Mouse (Mus musculus): Measurements from ENCODE around the gene Fxn. TPM values are rescaled to one million over a fixed set of nuclear protein-coding genes. Genes with fewer than 3 reads are reported as not detected.
A peak's percentile ranks its signal among the peaks of the same experiment; 100 is the strongest.

Fxn gene
- polyA plus RNA-seq, 1 experiment from 2014 or later, result 60.9 TPM

DNA sequence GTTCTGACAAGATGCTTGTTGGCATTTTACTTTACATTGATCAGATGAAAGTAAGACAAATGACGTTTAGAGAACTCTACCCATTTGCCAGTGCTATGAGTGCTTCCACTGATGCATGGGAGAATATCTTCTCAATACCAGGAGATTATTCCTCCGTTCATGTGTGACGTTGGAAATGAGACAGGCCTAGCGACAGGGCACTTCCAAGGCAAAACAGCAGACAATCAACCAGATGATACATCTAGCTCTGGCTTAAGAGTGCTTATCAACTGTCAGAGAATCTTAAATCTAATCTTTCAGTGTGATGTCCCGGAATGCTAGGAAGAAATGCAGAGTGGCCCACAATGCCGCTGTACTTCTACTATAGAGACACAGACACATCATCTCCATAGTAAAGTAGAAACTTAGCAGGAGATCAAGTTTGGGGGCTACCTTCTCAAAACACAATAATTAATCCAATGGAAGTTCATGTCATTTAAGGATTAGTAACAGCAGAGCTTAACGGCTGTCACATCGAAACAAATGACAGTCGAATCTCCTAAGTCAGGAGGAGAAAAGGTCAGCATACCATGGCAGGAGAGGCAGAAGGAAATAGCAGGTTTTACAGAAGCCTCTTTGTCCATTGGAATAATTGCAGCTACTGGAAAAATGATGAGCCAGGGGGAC lies 35.8 kb upstream of the Fxn start:
- Histone ChIP-seq H3K36me3 (peaks cover 2% of the 10 kb centered on the region; the same call in 1 of the 2 replicates), H3K4me2 (no peak overlapping the region), H3K9me3 (no peaks in the 10 kb centered on the region), H3K4me1 (peaks cover 53% of the 10 kb centered on the region), H3K4me3 (no peak overlapping the region), H3K27ac (replicated peaks) (no peak overlapping the region), H3K9ac (0 out of 2 replicates have a peak overlapping the region, but pooled peaks have one; percentile 3), H3K27me3 (replicated peaks) (no peaks in the 10 kb centered on the region)
- 64% methylated on average over 9 of the region's 9 CpGs for WGBS
- no peak for ATAC-seq (ENCODE audit: extremely low read depth, insufficient number of reproducible peaks, low FRiP score, low TSS enrichment)

DNA sequence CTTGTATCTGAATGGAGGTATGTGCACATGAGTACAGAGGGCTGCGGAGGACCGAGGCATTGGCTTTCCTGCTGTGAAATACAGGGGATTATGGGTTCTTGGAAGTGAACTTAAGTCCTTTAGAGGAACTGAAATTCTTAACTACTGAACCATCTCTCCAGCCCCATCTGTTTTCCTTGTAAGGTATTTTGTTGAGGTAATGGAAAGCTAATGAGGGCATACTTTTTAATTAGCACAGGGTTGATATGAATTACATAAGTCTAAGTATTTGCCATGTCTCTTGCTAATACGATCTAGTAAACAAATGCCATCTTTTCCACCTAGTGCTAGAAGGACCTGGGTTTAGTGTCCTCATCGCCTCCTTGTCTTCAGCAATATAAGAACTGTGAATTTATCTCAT lies 34.8 kb upstream of the Fxn start:
- Histone ChIP-seq H3K9ac (no peak overlapping the region), H3K4me2 (no peak overlapping the region), H3K27me3 (replicated peaks) (no peaks in the 10 kb centered on the region), H3K4me3 (no peak overlapping the region), H3K4me1 (peaks cover 49% of the 10 kb centered on the region), H3K9me3 (no peaks in the 10 kb centered on the region), H3K36me3 (peaks cover 3% of the 10 kb centered on the region; the same call in 1 of the 2 replicates), H3K27ac (replicated peaks) (no peak overlapping the region)
- ATAC-seq (ENCODE audit: extremely low read depth, insufficient number of reproducible peaks, low FRiP score, low TSS enrichment), result no peak
- 89% methylated on average over 4 of the region's 4 CpGs for WGBS

DNA sequence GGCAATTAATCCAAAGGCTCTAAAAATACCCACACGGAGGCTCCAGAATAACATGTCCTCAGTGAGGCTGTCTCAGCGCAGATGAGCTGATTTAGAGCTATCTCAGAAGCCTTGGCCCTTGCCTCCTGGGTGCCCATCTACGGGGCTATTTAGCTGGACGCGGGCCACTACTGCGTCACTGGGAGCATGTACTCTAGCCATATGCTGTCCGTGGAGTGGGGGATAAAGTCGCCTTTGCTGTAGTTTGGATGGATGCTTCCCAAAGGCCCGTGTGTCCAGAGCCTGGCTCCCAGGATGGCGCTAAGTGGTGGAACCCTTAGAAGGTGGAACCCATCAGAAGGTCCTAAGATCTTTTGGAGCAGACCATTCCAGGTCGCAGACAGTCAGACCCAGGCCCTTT lies 34.3 kb upstream of the Fxn start:
- ATAC-seq (ENCODE audit: extremely low read depth, insufficient number of reproducible peaks, low FRiP score, low TSS enrichment), result no peak
- peaks cover 3% of the 10 kb centered on the region; the same call in 1 of the 2 replicates for H3K36me3 ChIP-seq
- no peaks in the 10 kb centered on the region for H3K9me3 ChIP-seq
- H3K4me2 ChIP-seq, result no peak overlapping the region
- H3K9ac ChIP-seq, result no peak overlapping the region
- H3K4me3 ChIP-seq, result no peak overlapping the region
- H3K27ac ChIP-seq (replicated peaks), result no peak overlapping the region
- no peaks in the 10 kb centered on the region for H3K27me3 ChIP-seq (replicated peaks)
- H3K4me1 ChIP-seq, result peaks cover 46% of the 10 kb centered on the region
- WGBS, result 87% methylated on average over 11 of the region's 11 CpGs

DNA sequence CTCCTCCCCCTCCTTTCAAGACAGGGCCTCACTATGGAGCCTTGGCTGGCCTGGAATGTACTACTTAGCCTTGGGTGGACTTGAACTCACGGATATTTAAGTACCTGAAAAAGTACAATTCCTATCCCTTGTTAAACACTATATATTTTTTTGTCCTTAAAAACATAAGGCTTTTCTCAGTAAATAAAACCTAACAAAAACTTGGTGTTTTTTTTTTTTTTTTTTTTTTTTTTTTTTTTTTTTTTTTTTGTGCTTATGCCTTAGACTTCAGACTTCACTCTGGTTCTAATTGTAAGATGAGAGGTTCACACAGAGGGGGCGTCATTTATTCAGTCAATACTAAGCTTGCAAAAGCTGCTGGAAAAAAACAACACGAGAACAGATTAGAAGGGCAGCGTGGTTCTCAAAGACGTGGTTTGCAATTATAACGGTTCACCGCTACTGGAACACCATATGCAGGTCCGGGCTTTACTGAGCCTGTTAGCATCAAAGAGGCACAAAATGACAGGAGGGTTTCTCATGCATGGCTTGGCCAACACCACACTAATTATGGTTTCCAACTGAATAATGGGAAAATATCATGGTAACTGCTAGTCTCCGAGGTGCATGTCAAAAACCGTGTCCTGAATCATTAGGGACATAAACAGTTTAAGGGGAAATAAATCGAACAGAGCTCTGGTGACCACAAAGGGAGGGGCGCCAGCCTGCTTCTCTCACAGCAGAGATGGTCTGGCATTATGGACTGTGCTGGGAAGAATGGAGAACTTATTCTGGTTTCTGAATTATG lies 32.3 kb upstream of the Fxn start:
- 84% methylated on average over 12 of the region's 12 CpGs for WGBS
- H3K4me3 ChIP-seq, result no peak overlapping the region
- peak overlapping the region; percentile 63 for H3K27ac ChIP-seq (replicated peaks)
- no peaks in the 10 kb centered on the region for H3K9me3 ChIP-seq
- peaks cover 3% of the 10 kb centered on the region; the same call in 1 of the 2 replicates for H3K36me3 ChIP-seq
- no peak overlapping the region for H3K4me2 ChIP-seq
- no peak overlapping the region for H3K9ac ChIP-seq
- ATAC-seq (ENCODE audit: extremely low read depth, insufficient number of reproducible peaks, low FRiP score, low TSS enrichment), result no peak
- no peaks in the 10 kb centered on the region for H3K27me3 ChIP-seq (replicated peaks)
- peaks cover 54% of the 10 kb centered on the region for H3K4me1 ChIP-seq

DNA sequence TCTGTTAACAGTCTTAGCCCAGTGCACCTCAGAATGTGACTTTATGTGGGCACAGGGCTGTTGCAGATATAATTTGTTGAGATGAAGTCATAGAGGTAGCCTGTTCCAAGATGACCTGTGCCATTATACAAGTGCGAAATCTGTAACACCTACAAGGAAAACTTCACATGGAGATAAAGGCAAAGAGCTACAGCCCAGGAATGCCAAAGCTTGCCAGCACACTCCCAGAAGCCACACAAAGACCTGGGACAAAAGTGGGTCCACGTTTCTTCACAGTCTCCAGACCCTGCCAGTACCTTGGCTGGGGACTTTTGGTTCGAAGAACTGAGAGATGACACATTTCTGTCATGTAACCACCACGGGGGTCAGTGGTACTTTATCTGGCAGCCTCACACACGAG lies 31.6 kb upstream of the Fxn start:
- ATAC-seq (ENCODE audit: extremely low read depth, insufficient number of reproducible peaks, low FRiP score, low TSS enrichment), result no peak
- peaks cover 3% of the 10 kb centered on the region; the same call in 1 of the 2 replicates for H3K36me3 ChIP-seq
- peak overlapping the region; percentile 63 for H3K27ac ChIP-seq (replicated peaks)

DNA sequence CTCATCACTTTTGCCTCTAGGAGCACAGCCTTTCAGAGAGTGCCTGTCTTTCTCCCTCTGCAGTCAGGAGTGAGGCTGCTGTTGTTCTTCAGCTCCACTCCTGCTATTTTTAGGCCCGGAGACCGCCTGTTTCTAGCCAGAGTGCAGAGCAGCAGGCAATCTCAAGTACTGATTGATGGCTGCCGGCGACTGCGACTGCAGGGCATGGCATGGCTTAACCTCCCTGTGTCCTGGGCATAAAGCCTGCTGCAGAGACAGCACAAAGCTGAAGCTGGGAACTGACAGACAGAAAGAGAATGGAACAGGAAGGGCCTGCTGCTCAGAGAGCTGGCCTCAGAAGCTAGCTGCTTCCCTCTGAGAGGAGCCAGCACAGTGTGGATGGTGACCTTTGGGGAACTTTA lies 27.9 kb upstream of the Fxn start:
- Histone ChIP-seq H3K27me3 (replicated peaks) (no peaks in the 10 kb centered on the region), H3K4me3 (peak overlapping the region; percentile 17; the same call in 1 of the 2 replicates), H3K36me3 (peaks cover 6% of the 10 kb centered on the region), H3K9me3 (no peaks in the 10 kb centered on the region), H3K4me1 (peaks cover 37% of the 10 kb centered on the region), H3K27ac (replicated peaks) (peak overlapping the region; percentile 97), H3K9ac (peak overlapping the region; percentile 69), H3K4me2 (peak overlapping the region; percentile 52)
- ATAC-seq (ENCODE audit: extremely low read depth, insufficient number of reproducible peaks, low FRiP score, low TSS enrichment), result peak; percentile 80; the same call in 1 of the 2 replicates
- 9% methylated on average over 5 of the region's 5 CpGs for WGBS

More for the DNA sequence above, 31.6 kb upstream of the Fxn start:
- no peak overlapping the region for H3K4me3 ChIP-seq
- peaks cover 54% of the 10 kb centered on the region for H3K4me1 ChIP-seq
- H3K27me3 ChIP-seq (replicated peaks), result no peaks in the 10 kb centered on the region
- no peaks in the 10 kb centered on the region for H3K9me3 ChIP-seq
- no peak overlapping the region for H3K9ac ChIP-seq
- 55% methylated on average over 5 of the region's 5 CpGs for WGBS
- H3K4me2 ChIP-seq, result no peak overlapping the region

DNA sequence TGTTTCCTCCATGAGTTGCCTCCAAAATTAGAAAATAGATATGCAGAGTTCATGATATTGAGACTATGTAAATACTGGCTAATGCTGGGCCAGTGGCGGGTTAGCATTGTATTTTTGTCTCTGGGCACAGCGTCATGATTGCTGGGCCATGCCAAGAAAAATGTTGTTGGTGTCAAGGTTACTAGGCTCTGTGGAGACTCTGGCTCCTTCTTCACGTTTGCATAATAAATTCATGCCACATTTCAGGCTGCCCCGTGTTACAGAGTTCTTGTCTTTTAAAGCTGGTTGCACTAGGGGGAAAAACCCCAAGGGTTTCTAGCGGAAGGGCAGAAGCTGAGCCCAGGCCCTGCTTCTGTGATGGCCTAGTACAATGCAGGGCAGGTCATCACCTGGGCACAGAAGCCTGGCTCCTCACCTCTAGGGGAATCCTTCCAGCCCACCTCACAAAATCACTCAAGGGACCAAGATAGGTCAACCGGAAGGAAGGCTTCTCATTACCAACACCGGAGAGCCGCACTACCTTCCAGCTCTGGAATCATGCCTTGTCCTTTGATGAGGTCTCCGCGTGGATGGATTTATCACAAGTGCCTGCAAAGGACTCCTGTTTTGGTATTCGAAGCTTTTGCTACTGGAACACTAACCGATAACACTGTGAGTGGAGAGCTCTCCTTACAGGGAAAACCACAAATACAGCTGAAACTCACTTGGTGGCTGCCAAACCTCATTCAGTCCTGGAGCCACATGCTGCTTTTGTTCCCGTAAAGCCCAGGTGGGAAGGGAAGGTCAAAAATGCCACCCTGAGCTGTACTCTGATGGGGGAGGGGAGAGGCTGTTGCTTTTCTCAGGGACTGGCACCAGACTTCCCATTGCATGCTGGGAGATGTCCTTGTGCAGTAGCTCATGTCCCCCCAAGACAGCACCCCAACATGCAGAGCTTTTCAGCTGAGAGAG lies 27.1 kb upstream of the Fxn start:
- ATAC-seq (ENCODE audit: extremely low read depth, insufficient number of reproducible peaks, low FRiP score, low TSS enrichment), result peak; percentile 9; the same call in 1 of the 2 replicates
- Histone ChIP-seq H3K36me3 (peaks cover 8% of the 10 kb centered on the region), H3K4me2 (peak overlapping the region; percentile 52), H3K9ac (peak overlapping the region; percentile 69), H3K4me3 (peak overlapping the region; percentile 17; the same call in 1 of the 2 replicates), H3K4me1 (peaks cover 36% of the 10 kb centered on the region), H3K27ac (replicated peaks) (peak overlapping the region; percentile 97), H3K27me3 (replicated peaks) (no peaks in the 10 kb centered on the region), H3K9me3 (no peaks in the 10 kb centered on the region)
- 40% methylated on average over 13 of the region's 13 CpGs for WGBS

DNA sequence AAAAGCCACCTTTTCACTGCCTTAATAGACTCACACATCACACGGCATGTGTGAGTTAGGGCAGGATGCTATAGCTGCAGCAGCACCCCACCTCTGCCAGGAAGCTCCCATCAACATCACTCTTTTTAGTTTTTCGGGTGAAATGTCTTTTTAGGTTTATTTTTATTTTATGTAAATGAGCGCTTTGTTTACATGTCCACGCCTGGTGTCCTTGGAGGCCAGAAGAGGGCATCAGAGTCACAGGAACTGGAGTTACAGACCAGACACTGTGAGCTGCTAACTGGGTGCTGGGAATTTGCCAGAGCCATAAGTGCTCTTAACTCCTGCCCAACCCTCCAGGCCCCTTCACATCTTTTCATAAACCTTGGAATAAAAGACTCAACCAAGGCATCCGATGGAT lies 25.9 kb upstream of the Fxn start:
- no peak overlapping the region for H3K4me3 ChIP-seq
- ATAC-seq (ENCODE audit: extremely low read depth, insufficient number of reproducible peaks, low FRiP score, low TSS enrichment), result no peak
- no peaks in the 10 kb centered on the region for H3K27me3 ChIP-seq (replicated peaks)
- no peak overlapping the region for H3K4me2 ChIP-seq
- no peak overlapping the region; the same call in 1 of the 2 replicates for H3K27ac ChIP-seq (replicated peaks)
- no peak overlapping the region for H3K9ac ChIP-seq
- 92% methylated on average over 5 of the region's 5 CpGs for WGBS
- H3K36me3 ChIP-seq, result peaks cover 8% of the 10 kb centered on the region
- peaks cover 32% of the 10 kb centered on the region for H3K4me1 ChIP-seq
- H3K9me3 ChIP-seq, result no peaks in the 10 kb centered on the region

DNA sequence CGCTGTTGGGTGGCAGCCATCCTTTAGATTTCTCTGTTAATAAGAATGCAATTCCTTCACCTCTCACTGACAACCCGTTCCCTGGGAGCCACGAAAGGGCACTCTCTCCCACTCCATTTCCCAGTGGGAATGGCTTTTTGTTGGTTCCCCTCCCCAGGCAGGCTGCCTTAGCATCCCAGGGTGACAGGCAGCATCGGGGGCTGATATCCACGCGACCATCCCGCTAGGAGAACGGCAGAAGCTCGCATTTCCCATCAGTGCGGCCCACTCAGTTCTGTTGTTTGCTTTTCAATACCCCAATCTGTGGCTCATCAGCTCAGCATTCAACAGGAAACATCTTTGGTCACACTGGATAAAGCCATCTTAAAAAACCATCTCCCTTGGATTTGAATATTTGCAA lies 21.8 kb upstream of the Fxn start:
- Histone ChIP-seq H3K4me1 (peaks cover 21% of the 10 kb centered on the region), H3K27ac (replicated peaks) (no peak overlapping the region), H3K4me3 (no peak overlapping the region), H3K36me3 (peaks cover 5% of the 10 kb centered on the region), H3K27me3 (replicated peaks) (no peaks in the 10 kb centered on the region), H3K9me3 (no peaks in the 10 kb centered on the region), H3K4me2 (no peak overlapping the region), H3K9ac (no peak overlapping the region)
- no peak for ATAC-seq (ENCODE audit: extremely low read depth, insufficient number of reproducible peaks, low FRiP score, low TSS enrichment)
- 52% methylated on average over 10 of the region's 10 CpGs for WGBS

DNA sequence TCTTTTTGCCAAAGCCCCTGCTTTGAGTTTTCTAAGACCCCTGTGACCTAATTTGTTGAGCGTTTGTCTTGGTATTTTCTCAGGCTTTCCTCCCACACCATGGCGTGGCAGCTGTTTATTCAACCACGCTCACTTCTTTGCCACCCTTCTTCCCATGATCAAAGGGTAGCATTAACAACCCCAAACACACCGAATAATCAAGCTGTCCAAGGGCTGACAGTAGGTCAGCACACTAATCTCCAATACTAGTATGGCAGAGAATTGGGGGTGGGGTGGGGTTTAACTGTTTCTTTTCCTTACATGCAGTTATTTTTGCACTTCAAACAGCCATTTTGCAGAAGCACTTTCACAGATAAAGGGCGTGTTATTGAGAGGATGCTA lies 21.4 kb upstream of the Fxn start:
- Histone ChIP-seq H3K27me3 (replicated peaks) (no peaks in the 10 kb centered on the region), H3K4me3 (no peak overlapping the region), H3K9ac (no peak overlapping the region), H3K4me1 (peaks cover 18% of the 10 kb centered on the region), H3K27ac (replicated peaks) (no peak overlapping the region), H3K9me3 (no peaks in the 10 kb centered on the region), H3K4me2 (peak overlapping the region; percentile 71), H3K36me3 (peaks cover 5% of the 10 kb centered on the region)
- no peak for ATAC-seq (ENCODE audit: extremely low read depth, insufficient number of reproducible peaks, low FRiP score, low TSS enrichment)
- 33% methylated on average over 5 of the region's 5 CpGs for WGBS
